8 mouse cellular contexts compared by ENCODE assay signal in the genomic region with DNA sequence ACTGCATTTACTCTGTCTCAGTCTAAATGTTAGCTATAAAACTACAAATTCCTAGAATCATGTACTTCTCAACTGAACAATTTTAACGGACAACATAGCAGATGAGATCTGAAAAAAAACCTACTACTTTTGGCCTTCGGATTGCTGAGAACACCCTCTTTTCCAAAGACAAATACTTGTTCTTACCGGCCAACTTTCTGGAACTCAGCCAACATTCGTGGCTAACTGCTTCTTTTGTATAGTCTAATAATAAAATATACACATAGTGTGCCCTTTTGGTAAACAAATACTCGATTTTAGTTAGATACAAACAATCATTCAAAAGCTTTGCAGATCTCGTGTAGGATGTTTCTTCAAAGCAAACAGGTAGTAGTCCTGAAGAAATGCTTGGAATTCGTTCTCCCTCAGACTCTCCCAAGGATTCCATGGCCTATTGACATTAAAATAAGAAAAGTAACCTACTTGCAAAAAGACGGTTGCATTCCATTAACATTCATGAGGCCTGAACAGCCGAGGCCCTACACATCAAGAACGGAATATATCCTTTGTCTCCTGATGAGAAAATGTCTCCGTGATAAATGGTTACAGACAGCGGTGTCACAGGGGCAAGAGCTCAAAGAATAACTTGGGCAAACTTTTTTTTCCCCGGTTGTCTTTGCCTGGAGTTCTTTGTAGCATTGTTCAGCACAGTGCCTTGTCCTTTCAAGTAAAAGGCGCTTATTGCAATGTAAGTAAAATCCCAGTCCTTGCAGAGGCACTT. TPM values are rescaled to one million over a fixed set of nuclear protein-coding genes. Genes with fewer than 3 reads are reported as not detected.
DNase-seq lines count a peak whose midpoint lies in the region; ATAC-seq and TF ChIP-seq lines count a peak whose summit lies in the region.

No protein-coding gene starts in this region.

- no peak overlapping the region for H3K4me3 ChIP-seq in heart, embryonic 11.5 days (ENCODE audit: low read depth, low read length)
- H3K4me3 ChIP-seq in midbrain, embryonic 13.5 days (replicated peaks): peak overlapping the region; percentile 84

- H3K4me2 ChIP-seq in heart, embryonic 11.5 days: peak overlapping the region; percentile 55
- H3K4me2 ChIP-seq in midbrain, embryonic 13.5 days (replicated peaks): peak overlapping the region; percentile 77

- TF ChIP-seq CTCF in brain, embryonic 14.5 days (IDR thresholded peaks at IDR 0.05; ENCODE audit: borderline replicate concordance, extremely low read depth, insufficient read depth, insufficient read length): no peak

- WGBS in heart, embryonic 11.5 days (ENCODE audit: insufficient replicate concordance): 49% methylated on average over 14 of the region's 14 CpGs
- WGBS in midbrain, embryonic 13.5 days: 4% methylated on average over 14 of the region's 14 CpGs

- TF ChIP-seq POLR2A in brain, embryonic 14.5 days (IDR thresholded peaks at IDR 0.05; ENCODE audit: borderline replicate concordance, extremely low read depth, insufficient read depth, insufficient read length, poor library complexity, severe bottlenecking): no peak

- H3K27me3 ChIP-seq in heart, embryonic 11.5 days (ENCODE audit: control insufficient read depth, insufficient read depth, low read length): no peaks in the 10 kb centered on the region
- no peaks in the 10 kb centered on the region for H3K27me3 ChIP-seq in midbrain, embryonic 13.5 days

- no peak overlapping the region; the same call in 1 of the 2 replicates for H3K27ac ChIP-seq in heart, embryonic 11.5 days (ENCODE audit: low read depth, low read length)
- peak overlapping the region; percentile 68 for H3K27ac ChIP-seq in midbrain, embryonic 13.5 days

- H3K4me1 ChIP-seq in heart, embryonic 11.5 days (ENCODE audit: control insufficient read depth, insufficient read depth, low read length): peaks cover 6% of the 10 kb centered on the region; the same call in 1 of the 2 replicates
- H3K4me1 ChIP-seq in midbrain, embryonic 13.5 days (replicated peaks): peaks cover 27% of the 10 kb centered on the region

- ATAC-seq in heart, embryonic 11.5 days (replicated peaks; ENCODE audit: insufficient number of reproducible peaks, low FRiP score, low TSS enrichment): no peak
- ATAC-seq in midbrain, embryonic 13.5 days: no peak

- intact Hi-C loops in heart, postnatal 36 days (cut with DNase I): loop anchor here (2.0 to 10.0 kb wide), 3 partner anchors 53 to 771 kb away; partner anchors contain the start of gene Arrdc3
- intact Hi-C loops in left cerebral cortex, postnatal 36 days (cut with DNase I): loop anchor here (5.0 kb wide), 2 partner anchors 96 to 774 kb away; partner anchors contain the start of gene Arrdc3

- H3K9ac ChIP-seq in heart, embryonic 11.5 days (ENCODE audit: low read depth, low read length): no peak overlapping the region
- H3K9ac ChIP-seq in midbrain, embryonic 13.5 days (replicated peaks): no peak overlapping the region

- H3K36me3 ChIP-seq in heart, embryonic 11.5 days (ENCODE audit: control insufficient read depth, insufficient read depth, low read length): no peaks in the 10 kb centered on the region
- 0 out of 2 replicates have a peak, but pooled peaks cover 4% of the 10 kb centered on the region for H3K36me3 ChIP-seq in midbrain, embryonic 13.5 days

- no peak for DNase-seq in heart, postnatal 36 days
- peak; percentile 74 for DNase-seq in brain, embryonic 14.5 days (ENCODE audit: low read depth)
- DNase-seq in induced T-regulatory cell, adult 2 months (ENCODE audit: low read depth): peak; percentile 7
- no peak for DNase-seq in left cerebral cortex, postnatal 36 days (ENCODE audit: low spot score in 2 of 2)
- DNase-seq in frontal cortex, postnatal 36 days (ENCODE audit: low spot score in 2 of 2): no peak
- no peak for DNase-seq in thymus, postnatal 25 days

- H3K9me3 ChIP-seq in heart, embryonic 11.5 days (replicated peaks; ENCODE audit: control insufficient read depth, low read length): no peaks in the 10 kb centered on the region
- no peaks in the 10 kb centered on the region for H3K9me3 ChIP-seq in midbrain, embryonic 13.5 days

RNA-seq across cellular contexts. Expression of gene Lysmd3, which starts 1.2 kb away (rescaled TPM):
- 24.6 and 27.3 TPM in 2 replicates for polyA plus RNA-seq in heart, embryonic 11.5 days (2014; fragmentation: Nextera tagmentation; extraction: Ambion mirVana)
- total RNA-seq in heart, postnatal 36 days (2021): 10 to 100 TPM; 11.4 to 17.3 TPM
- polyA plus RNA-seq in brain, embryonic 14.5 days (2012; rRNA removed): 11.6 and 11.7 TPM in 2 replicates
- polyA plus RNA-seq in midbrain, embryonic 13.5 days (2015; fragmentation: Nextera tagmentation; extraction: Ambion mirVana): 21.5 and 22.5 TPM in 2 replicates
- total RNA-seq in left cerebral cortex, postnatal 36 days (2021): 10 to 100 TPM; 11.4 to 17.9 TPM

RNA-seq across cellular contexts. Expression of gene Adgrv1, which starts 23.3 kb away (rescaled TPM):
- polyA plus RNA-seq in heart, embryonic 11.5 days (2014; fragmentation: Nextera tagmentation; extraction: Ambion mirVana): 1.1 and 1.8 TPM in 2 replicates
- under 1 TPM in 1 of 2 experiments, not detected in 1; 0.42 TPM for total RNA-seq in heart, postnatal 36 days (2021)
- polyA plus RNA-seq in brain, embryonic 14.5 days (2012; rRNA removed): 27.1 and 27.5 TPM in 2 replicates
- 28.5 and 29.1 TPM in 2 replicates for polyA plus RNA-seq in midbrain, embryonic 13.5 days (2015; fragmentation: Nextera tagmentation; extraction: Ambion mirVana)
- 1 to 10 TPM; 1.4 to 1.6 TPM for total RNA-seq in left cerebral cortex, postnatal 36 days (2021)

RNA-seq across cellular contexts. Expression of gene Polr3g, which starts 54.5 kb away (rescaled TPM):
- 22.5 and 26.2 TPM in 2 replicates for polyA plus RNA-seq in heart, embryonic 11.5 days (2014; fragmentation: Nextera tagmentation; extraction: Ambion mirVana)
- 1 to 10 TPM; 2.7 to 3.7 TPM for total RNA-seq in heart, postnatal 36 days (2021)
- polyA plus RNA-seq in brain, embryonic 14.5 days (2012; rRNA removed): 3.3 and 3.6 TPM in 2 replicates
- 4.1 and 5.5 TPM in 2 replicates for polyA plus RNA-seq in midbrain, embryonic 13.5 days (2015; fragmentation: Nextera tagmentation; extraction: Ambion mirVana)
- total RNA-seq in left cerebral cortex, postnatal 36 days (2021): 1 to 10 TPM; 2.7 to 4.2 TPM

RNA-seq across cellular contexts. Expression of gene Mblac2, which starts 54.9 kb away (rescaled TPM):
- polyA plus RNA-seq in heart, embryonic 11.5 days (2014; fragmentation: Nextera tagmentation; extraction: Ambion mirVana): 6.1 and 6.6 TPM in 2 replicates
- total RNA-seq in heart, postnatal 36 days (2021): 1 to 10 TPM; 2.8 to 4.9 TPM
- 11.4 and 14.7 TPM in 2 replicates for polyA plus RNA-seq in brain, embryonic 14.5 days (2012; rRNA removed)
- polyA plus RNA-seq in midbrain, embryonic 13.5 days (2015; fragmentation: Nextera tagmentation; extraction: Ambion mirVana): 20.3 and 21.7 TPM in 2 replicates
- total RNA-seq in left cerebral cortex, postnatal 36 days (2021): 10 to 100 TPM; 16.5 to 19.3 TPM

Comparison
In these comparisons a context has a peak if more than half of its experiments do, and no peak if none do; other contexts are left out.
1. DNase-seq: peak in brain, embryonic 14.5 days (single experiment) and induced T-regulatory cell, adult 2 months (single experiment); none in heart, postnatal 36 days (0 of 2), left cerebral cortex, postnatal 36 days (0 of 2), frontal cortex, postnatal 36 days (0 of 2) and thymus, postnatal 25 days (single experiment).
2. RNA of gene Adgrv1, which starts 23.3 kb away (polyA plus RNA-seq): 28.5 to 29.1 TPM in midbrain, embryonic 13.5 days and 27.1 to 27.5 TPM in brain, embryonic 14.5 days; 1.1 to 1.8 TPM in heart, embryonic 11.5 days; every median in the first group is over 10 times any median in the second.